8 mouse cellular contexts compared by ENCODE assay signal in the genomic region with DNA sequence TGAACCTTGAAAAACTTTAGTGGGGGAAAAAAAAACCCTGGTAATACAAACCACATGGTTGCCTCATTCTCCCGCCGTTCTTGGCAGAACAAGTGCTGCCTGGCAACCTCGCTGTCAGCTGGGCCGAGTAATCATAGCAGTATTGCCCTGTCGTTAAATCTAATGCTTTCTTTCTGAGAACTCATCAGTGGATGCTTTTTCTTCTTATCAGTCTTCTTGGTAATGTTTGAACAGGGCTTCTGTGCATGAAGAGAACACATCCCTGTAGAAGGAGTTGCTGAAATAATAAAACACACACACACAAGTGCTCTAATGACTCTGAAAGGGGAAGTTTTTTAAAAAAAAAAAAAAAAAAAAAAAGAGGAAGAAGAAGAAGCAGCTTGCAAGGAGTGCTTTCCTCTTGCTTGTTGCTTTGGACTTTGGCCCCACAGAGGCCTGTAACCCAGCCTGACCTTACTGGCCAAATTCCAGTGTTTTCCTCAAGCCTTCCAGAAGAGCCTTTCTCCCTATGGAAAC.
DNase-seq lines count a peak whose midpoint lies in the region; ATAC-seq lines count a peak whose summit lies in the region.

No protein-coding gene starts in this region.

- H3K27me3 ChIP-seq in forebrain, embryonic 11.5 days (ENCODE audit: control insufficient read depth, insufficient read depth, low read length) = no peaks in the 10 kb centered on the region

- no peak overlapping the region for H3K27ac ChIP-seq in forebrain, embryonic 11.5 days (ENCODE audit: low read depth, low read length)

- no peaks in the 10 kb centered on the region for H3K4me1 ChIP-seq in forebrain, embryonic 11.5 days (replicated peaks; ENCODE audit: control insufficient read depth, insufficient read depth, low read length)

- no peak overlapping the region for H3K9ac ChIP-seq in forebrain, embryonic 11.5 days (ENCODE audit: low read length)

- no peak overlapping the region for H3K4me2 ChIP-seq in forebrain, embryonic 11.5 days (ENCODE audit: low read depth, low read length, severe bottlenecking)

- peak; percentile 62 for ATAC-seq in neutrophil, adult 5-6 weeks (ENCODE audit: extremely low read depth, insufficient number of reproducible peaks, low FRiP score, poor library complexity, severe bottlenecking)
- ATAC-seq in forebrain, embryonic 11.5 days (replicated peaks; ENCODE audit: low FRiP score) = no peak

- no peaks in the 10 kb centered on the region for H3K36me3 ChIP-seq in forebrain, embryonic 11.5 days (ENCODE audit: control insufficient read depth, insufficient read depth, low read length)

- DNase-seq in adrenal gland, adult 2 months = peak; percentile 65
- no peak for DNase-seq in adrenal gland, postnatal 4 days (ENCODE audit: low spot score in 2 of 2)
- DNase-seq in adipocyte (ENCODE audit: low spot score) = peak; percentile 83
- peak; percentile 66 for DNase-seq in embryo, embryonic 11 days
- peak; percentile 53 for DNase-seq in heart, postnatal 25 days (ENCODE audit: low spot score)
- DNase-seq in layer of hippocampus, postnatal 14 days (ENCODE audit: low spot score in 2 of 2) = peak; percentile 28 to 66
- no peak for DNase-seq in forebrain, embryonic 11.5 days (ENCODE audit: low spot score)

- no peaks in the 10 kb centered on the region for H3K9me3 ChIP-seq in forebrain, embryonic 11.5 days (ENCODE audit: control insufficient read depth, low read length)

- H3K4me3 ChIP-seq in forebrain, embryonic 11.5 days (ENCODE audit: low read depth, low read length) = no peak overlapping the region

- WGBS in forebrain, embryonic 11.5 days = 59% methylated on average over 5 of the region's 5 CpGs

- intact Hi-C loops in heart, postnatal 25 days (cut with DNase I) = no loop called here

Comparison
In these comparisons a context has a peak if more than half of its experiments do, and no peak if none do; other contexts are left out.
1. DNase-seq: peak in adrenal gland, adult 2 months (single experiment), adipocyte (single experiment), embryo, embryonic 11 days (single experiment), heart, postnatal 25 days (single experiment) and layer of hippocampus, postnatal 14 days (2 of 2); none in adrenal gland, postnatal 4 days (0 of 2) and forebrain, embryonic 11.5 days (single experiment).